Mouse (Mus musculus): ENCODE measurements around the gene Ccdc42.
A peak's percentile ranks its signal among the peaks of the same experiment; 100 is the strongest.

Gene Ccdc42

GRCm38 (mm10) chr11:68585890-68586289, 931 bp upstream of the Ccdc42 start:
- peak; percentile 57 for DNase-seq (ENCODE audit: low spot score)

DNA sequence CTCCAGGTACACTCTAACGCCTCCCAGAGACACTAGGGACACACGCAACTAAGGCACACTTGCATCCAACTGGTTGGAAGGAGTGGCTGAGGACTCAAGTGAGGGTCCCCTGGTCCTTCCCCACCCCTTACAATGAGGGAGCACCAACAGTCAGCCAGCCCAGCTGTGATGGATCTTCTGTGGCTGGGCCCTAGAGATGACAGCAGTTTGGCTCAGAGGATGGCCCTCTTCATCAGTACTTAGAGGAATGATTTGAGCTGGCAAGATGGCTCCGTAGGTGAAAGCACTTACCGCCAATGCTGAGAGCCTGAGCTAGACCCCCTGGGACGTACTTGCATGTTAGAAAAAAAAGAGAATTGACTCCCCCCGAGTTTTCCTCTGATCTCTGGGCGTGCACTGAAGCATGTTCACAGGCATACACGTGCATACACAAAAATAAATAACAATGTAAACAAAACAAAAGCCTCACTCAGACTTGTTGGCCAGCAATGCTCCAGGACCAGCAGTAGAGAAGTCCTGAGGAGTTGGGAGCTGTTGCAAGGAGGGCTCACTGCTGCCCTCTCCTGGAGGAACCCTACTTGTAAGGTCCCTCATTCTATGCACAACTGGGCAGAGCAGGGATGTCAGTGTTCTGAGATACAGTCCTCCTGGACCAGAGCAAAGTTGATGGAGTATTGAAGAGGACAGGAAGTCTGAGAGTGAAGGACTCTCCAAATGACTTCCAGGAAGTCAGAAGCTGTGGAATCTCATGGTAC, 2.4 kb downstream of the Ccdc42 start:
- DNase-seq (ENCODE audit: low spot score): peak; percentile 85

GRCm38 (mm10) chr11:68591708-68592107, 4.9 kb downstream of the Ccdc42 start:
- DNase-seq (ENCODE audit: low spot score): no peak

- DNase-seq (ENCODE audit: low spot score): no peak
These were observed 6.4 kb downstream of the Ccdc42 start for GRCm38 (mm10) chr11:68593247-68593646.

GRCm38 (mm10) chr11:68597912-68598311, 11.1 kb downstream of the Ccdc42 start:
- no peak for DNase-seq (ENCODE audit: low spot score)

DNA sequence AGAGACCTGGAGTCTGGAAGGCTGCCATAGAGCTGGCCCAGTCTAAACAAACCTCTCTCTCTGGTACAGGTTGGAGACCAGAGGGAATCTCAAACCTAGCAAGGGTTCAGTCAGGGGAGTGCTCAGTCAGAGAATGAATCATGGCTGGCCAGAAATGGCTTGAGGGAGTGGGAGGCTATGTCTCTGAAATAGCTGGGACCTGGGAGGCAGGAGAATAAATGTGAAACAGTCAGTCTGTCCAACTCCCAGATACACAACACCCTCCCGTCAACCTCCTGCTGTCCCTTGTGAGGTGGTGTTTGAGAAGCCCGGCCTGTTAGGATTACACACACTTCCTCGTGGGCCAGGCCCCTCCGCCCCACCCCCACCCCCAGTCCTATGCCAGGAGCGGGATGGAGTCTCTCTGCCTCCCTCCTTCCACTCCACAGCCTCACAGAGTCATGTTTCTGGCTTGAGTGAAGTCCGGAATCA, 13.8 kb downstream of the Ccdc42 start:
- no peak for DNase-seq (ENCODE audit: low spot score)

DNA sequence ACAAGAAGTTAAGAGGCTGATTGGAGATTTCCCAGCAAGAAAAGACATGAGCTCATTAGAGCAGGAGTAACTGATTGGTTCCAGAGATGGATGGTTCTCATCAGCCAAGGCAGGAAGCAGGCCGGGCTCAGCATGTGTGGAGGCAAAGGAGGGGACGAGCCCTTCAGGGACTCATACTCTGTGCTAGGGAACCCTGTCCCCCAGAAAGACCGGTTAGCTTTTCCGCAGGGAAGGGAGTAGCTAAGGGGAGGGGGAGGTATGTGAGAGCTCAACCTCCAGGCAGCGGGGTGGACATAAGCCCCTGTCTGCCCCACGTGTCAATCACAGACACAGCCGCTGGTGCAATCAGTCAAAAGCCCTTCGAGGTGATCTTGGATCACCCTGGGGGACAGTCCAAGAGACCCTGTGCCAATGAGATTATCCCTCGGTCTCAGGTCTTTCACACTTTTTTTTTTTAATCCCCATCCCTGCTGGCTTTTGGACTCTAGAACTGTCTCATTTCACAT, 14.7 kb downstream of the Ccdc42 start:
- DNase-seq (ENCODE audit: low spot score): peak; percentile 45

- no peak for DNase-seq (ENCODE audit: low spot score)
These were observed 15.5 kb downstream of the Ccdc42 start for GRCm38 (mm10) chr11:68602200-68602931.

DNA sequence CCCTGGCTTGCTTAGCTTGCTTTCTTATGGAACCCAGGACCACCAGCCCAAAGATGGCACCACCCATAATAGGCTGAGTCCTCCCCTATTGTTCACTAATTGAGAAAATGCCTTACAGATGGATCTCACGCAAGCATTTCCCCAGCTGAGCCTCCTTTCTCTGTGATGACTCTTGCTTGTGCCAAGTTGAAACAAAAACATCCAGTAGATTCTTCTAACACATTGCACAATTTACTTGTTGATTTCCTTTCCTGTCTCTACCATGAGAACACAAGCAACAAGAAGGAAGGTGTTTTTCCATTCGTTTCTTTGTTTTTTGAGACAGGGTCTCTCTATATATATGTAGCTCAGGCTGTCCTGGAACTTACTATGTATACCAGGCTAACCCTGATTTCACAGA, 20.2 kb downstream of the Ccdc42 start:
- DNase-seq (ENCODE audit: low spot score): no peak

- DNase-seq (ENCODE audit: low spot score): no peak
These were observed 23.2 kb downstream of the Ccdc42 start for GRCm38 (mm10) chr11:68609910-68610566.

DNA sequence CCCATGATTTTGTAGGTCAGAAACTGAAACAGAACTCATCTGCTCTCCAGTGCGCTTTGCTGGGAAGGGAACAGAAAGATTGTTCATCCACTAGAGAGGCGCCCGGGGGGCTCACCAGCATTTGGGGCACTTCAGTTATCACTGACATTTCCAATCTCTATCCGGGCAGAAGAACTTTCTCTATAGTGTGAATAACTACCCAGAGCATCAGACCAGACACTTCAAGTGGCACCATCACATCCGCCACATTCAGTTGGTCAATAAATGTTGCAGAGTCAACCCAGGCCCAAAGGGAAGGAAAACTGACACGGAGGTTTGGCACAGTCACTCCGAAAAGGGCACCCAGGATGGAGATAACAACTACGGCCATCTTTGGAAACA, 23.7 kb downstream of the Ccdc42 start:
- DNase-seq (ENCODE audit: low spot score): no peak

DNA sequence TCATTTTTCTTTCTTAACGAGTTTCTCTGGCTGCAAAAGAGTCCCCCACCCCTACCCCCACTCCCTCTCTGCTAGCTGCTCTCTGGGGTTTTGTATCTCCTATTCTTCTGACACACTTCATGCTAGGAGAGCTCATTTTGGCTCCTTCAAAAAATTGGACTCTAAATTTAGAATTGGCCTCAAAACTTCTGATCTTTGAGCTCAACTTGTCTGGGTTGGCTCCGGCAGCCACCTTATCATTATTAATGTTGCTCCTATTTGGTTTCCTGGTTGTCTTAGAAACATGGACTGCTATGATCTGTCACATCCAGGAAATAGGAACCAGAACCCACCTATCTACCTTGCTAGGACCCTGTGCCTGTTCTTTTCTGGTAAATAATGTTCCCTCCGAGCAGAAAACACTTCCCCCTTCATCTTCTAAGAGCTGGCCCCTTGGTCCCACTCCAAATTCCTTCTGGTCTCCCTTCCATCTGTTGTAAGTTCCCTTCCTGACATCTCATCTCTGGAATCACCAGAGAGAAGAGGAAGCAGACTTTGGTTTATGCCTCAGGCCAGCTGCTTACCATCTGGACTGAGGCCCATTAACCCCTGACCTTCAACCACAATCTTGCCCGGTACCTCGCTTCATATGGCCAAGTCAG, 26.4 kb downstream of the Ccdc42 start:
- no peak for DNase-seq (ENCODE audit: low spot score)

GRCm38 (mm10) chr11:68622751-68623150, 35.9 kb downstream of the Ccdc42 start:
- no peak for DNase-seq (ENCODE audit: low spot score)

- peak; percentile 36 for DNase-seq (ENCODE audit: low spot score)
These were observed 36.5 kb downstream of the Ccdc42 start for GRCm38 (mm10) chr11:68623225-68623870.

- DNase-seq (ENCODE audit: low spot score): no peak
These were observed 37.0 kb downstream of the Ccdc42 start for GRCm38 (mm10) chr11:68623871-68624258.

DNA sequence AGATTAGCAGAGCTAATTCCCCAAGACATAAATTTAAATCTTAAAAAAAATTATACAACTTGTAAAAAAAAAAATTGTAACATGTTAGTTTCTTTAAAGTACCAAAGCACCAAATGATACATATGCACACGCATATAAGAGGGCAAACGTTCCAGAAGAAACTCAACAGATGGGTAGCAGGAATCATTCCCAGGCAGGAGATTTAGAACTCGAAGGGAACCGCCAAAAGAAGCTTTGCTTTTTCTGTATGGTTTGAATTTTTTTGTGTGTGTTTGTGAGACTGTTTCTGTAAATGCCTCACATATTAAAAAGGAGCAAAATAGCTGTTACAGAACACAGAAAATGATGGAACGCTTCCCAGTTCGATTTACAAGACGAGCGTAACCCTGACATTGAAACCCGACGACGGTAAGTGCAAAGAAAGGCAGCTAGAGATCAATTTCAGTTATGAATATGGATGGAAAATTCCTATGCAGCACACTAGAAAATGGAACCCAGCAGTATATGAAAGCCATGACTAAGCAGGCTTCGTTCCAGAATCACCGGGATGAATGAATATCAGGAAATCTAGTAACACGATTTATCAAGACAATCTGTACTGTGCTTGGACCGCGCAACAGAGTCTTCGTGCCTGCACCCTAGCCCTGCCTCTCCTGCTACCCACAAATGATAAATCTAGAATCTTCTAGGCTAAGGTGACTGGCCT, 44.9 kb downstream of the Ccdc42 start:
- DNase-seq (ENCODE audit: low spot score): no peak

- no peak for DNase-seq (ENCODE audit: low spot score)
These were observed 51.2 kb downstream of the Ccdc42 start for GRCm38 (mm10) chr11:68637861-68638615.

GRCm38 (mm10) chr11:68641361-68641760, 54.5 kb downstream of the Ccdc42 start:
- DNase-seq (ENCODE audit: low spot score): no peak

GRCm38 (mm10) chr11:68644781-68645180, 58.0 kb downstream of the Ccdc42 start:
- DNase-seq (ENCODE audit: low spot score): no peak
